Mouse (Mus musculus) midbrain, embryonic 12.5 days (tissue): ENCODE results near the gene Hist1h2bg. TPM values are rescaled to one million over a fixed set of nuclear protein-coding genes. Genes with fewer than 3 reads are reported as not detected.
"Not testable (repeated sequence)": the region's sequence is repeated elsewhere in the genome, so short reads cannot be mapped to it uniquely, and the experiment has no call there.

Source experiments
- ATAC-seq: fragments of 200-750 bp; cut with Nextera tagmentation; 2 replicates; pipeline ENCODE4 v1.8.0; 2017; ENCODE audit warnings: low read depth, moderate TSS enrichment, moderate library complexity; ENCODE audit not compliant: low FRiP score
- H3K27ac ChIP-seq: fragments of 300-500 bp; sonication (generic); replicated peaks from 2 replicates; pipeline ENCODE4 v1.5.1; 2016; ENCODE audit warnings: mild to moderate bottlenecking
- H3K27me3 ChIP-seq: fragments of 300-500 bp; sonication (generic); 2 replicates; pipeline ENCODE4 v1.6.1; 2016; ENCODE audit warnings: mild to moderate bottlenecking
- H3K36me3 ChIP-seq: fragments of 300-500 bp; sonication (generic); 2 replicates; pipeline ENCODE4 v1.6.1; 2016
- H3K4me1 ChIP-seq: fragments of 300-500 bp; sonication (generic); 2 replicates; pipeline ENCODE4 v1.6.1; 2016
- H3K4me2 ChIP-seq: fragments of 300-500 bp; sonication (generic); replicated peaks from 2 replicates; pipeline ENCODE4 v1.6.1; 2016; ENCODE audit warnings: mild to moderate bottlenecking, moderate library complexity
- H3K4me3 ChIP-seq: fragments of 300-500 bp; sonication (generic); 2 replicates; pipeline ENCODE4 v1.5.1; 2016; ENCODE audit warnings: mild to moderate bottlenecking
- H3K9ac ChIP-seq: fragments of 300-500 bp; sonication (generic); replicated peaks from 2 replicates; pipeline ENCODE4 v1.6.1; 2016; ENCODE audit warnings: mild to moderate bottlenecking, moderate library complexity
- H3K9me3 ChIP-seq: fragments of 300-500 bp; sonication (generic); 2 replicates; pipeline ENCODE4 v1.6.1; 2016; ENCODE audit warnings: mild to moderate bottlenecking
- WGBS: fragments of 180-500 bp; shearing (Covaris S2); methylation state at CpG from one replicate; pipeline ENCODE4 v1.1.7; 2016; 5-methylcytosine and 5-hydroxymethylcytosine counted together
- polyA plus RNA-seq: library from polyadenylated mRNA; unstranded; fragments of >200 nt; fragmentation: Nextera tagmentation; extraction: Ambion mirVana; gene quantifications from 2 replicates; pipeline ENCODE4 v1.2.1, GENCODE M21; 2016

The Hist1h2bg gene
- polyA plus RNA-seq, 1 experiment from 2014 or later = 13.0 TPM

- not testable (repeated sequence) for ATAC-seq
- H3K27ac ChIP-seq = peak overlapping the region; percentile 92
These were observed 28.8 kb upstream of the Hist1h2bg start for GRCm38 (mm10) chr13:23542225-23542980.

GRCm38 (mm10) chr13:23542999-23543607, 28.1 kb upstream of the Hist1h2bg start, which contains the start of gene Hist1h2bh:
Hist1h2bh (minus strand) TSS chr13:23543392.
- H3K4me1 ChIP-seq, H3K36me3 ChIP-seq, H3K9me3 ChIP-seq, H3K27me3 ChIP-seq: not testable (repeated sequence)
- Histone ChIP-seq H3K9ac (peak within 1 kb of the TSS; percentile 54), H3K27ac (peak within 1 kb of the TSS; percentile 92), H3K4me2 (peak within 1 kb of the TSS; percentile 63), H3K4me3 (peak within 1 kb of the TSS; percentile 51)
- ATAC-seq = peak; percentile 88
- WGBS = under 1% methylated on average over 29 of the region's 42 CpGs

More at GRCm38 (mm10) chr13:23542225-23542980, 28.8 kb upstream of the Hist1h2bg start:
- not testable (repeated sequence) for H3K36me3 ChIP-seq, H3K4me1 ChIP-seq, H3K9me3 ChIP-seq, H3K27me3 ChIP-seq
- H3K4me2 ChIP-seq = peak overlapping the region; percentile 63
- 2% methylated on average over 3 of the region's 3 CpGs for WGBS
- peak overlapping the region; percentile 47 for H3K4me3 ChIP-seq
- H3K9ac ChIP-seq = peak overlapping the region; percentile 54

- peak within 1 kb of the TSS; percentile 51 for H3K4me3 ChIP-seq
- H3K4me1 ChIP-seq = peaks cover 6% of the 10 kb centered on the region
- WGBS = 1% methylated on average over 24 of the region's 45 CpGs
- H3K36me3 ChIP-seq = no peaks in the 10 kb centered on the region
- H3K4me2 ChIP-seq = peak within 1 kb of the TSS; percentile 63
- no peaks in the 10 kb centered on the region for H3K9me3 ChIP-seq
- H3K27me3 ChIP-seq = no peaks in the 10 kb centered on the region
- peak; percentile 94 for ATAC-seq
- peak within 1 kb of the TSS; percentile 59 for H3K9ac ChIP-seq
- peak within 1 kb of the TSS; percentile 92 for H3K27ac ChIP-seq
These were observed 27.0 kb upstream of the Hist1h2bg start, which contains the start of gene Hist1h3f for GRCm38 (mm10) chr13:23543965-23544786. Hist1h3f (plus strand) TSS chr13:23544052.

- WGBS = 0% methylated on average over 11 of the region's 14 CpGs
- not testable (repeated sequence) for ATAC-seq
These were observed 26.4 kb upstream of the Hist1h2bg start for GRCm38 (mm10) chr13:23544787-23545120.

GRCm38 (mm10) chr13:23546694-23547093, 24.5 kb upstream of the Hist1h2bg start:
- Histone ChIP-seq H3K4me1 (peaks cover 9% of the 10 kb centered on the region), H3K9me3 (no peaks in the 10 kb centered on the region), H3K27ac (peak overlapping the region; percentile 56; the same call in 1 of the 2 replicates), H3K9ac (no peak overlapping the region), H3K27me3 (no peaks in the 10 kb centered on the region), H3K36me3 (no peaks in the 10 kb centered on the region), H3K4me2 (no peak overlapping the region), H3K4me3 (no peak overlapping the region)
- ATAC-seq = no peak
- 82% methylated on average over 5 of the region's 5 CpGs for WGBS

More at GRCm38 (mm10) chr13:23544787-23545120, 26.4 kb upstream of the Hist1h2bg start:
- not testable (repeated sequence) for H3K27me3 ChIP-seq, H3K4me1 ChIP-seq, H3K36me3 ChIP-seq, H3K9me3 ChIP-seq
- H3K9ac ChIP-seq = peak overlapping the region; percentile 59
- peak overlapping the region; percentile 63 for H3K4me2 ChIP-seq
- peak overlapping the region; percentile 92 for H3K27ac ChIP-seq
- H3K4me3 ChIP-seq = peak overlapping the region; percentile 51

- no peaks in the 10 kb centered on the region for H3K9me3 ChIP-seq
- peaks cover 17% of the 10 kb centered on the region; the same call in 1 of the 2 replicates for H3K4me1 ChIP-seq
- peak overlapping the region; percentile 58 for H3K4me2 ChIP-seq
- H3K36me3 ChIP-seq = no peaks in the 10 kb centered on the region
- 9% methylated on average over 3 of the region's 3 CpGs for WGBS
- peak overlapping the region; percentile 45 for H3K4me3 ChIP-seq
- peak overlapping the region; percentile 53 for H3K9ac ChIP-seq
- H3K27ac ChIP-seq = peak overlapping the region; percentile 89
- H3K27me3 ChIP-seq = no peaks in the 10 kb centered on the region
- no peak for ATAC-seq
These were observed 20.4 kb upstream of the Hist1h2bg start for GRCm38 (mm10) chr13:23550761-23551145.

- peak within 1 kb of the TSS; percentile 89 for H3K27ac ChIP-seq
- peak within 1 kb of the TSS; percentile 58 for H3K4me2 ChIP-seq
- peak within 1 kb of the TSS; percentile 45 for H3K4me3 ChIP-seq
- H3K9ac ChIP-seq = peak within 1 kb of the TSS; percentile 53
- peaks cover 17% of the 10 kb centered on the region for H3K4me1 ChIP-seq
- under 1% methylated on average over 47 of the region's 47 CpGs for WGBS
- H3K27me3 ChIP-seq, H3K9me3 ChIP-seq, H3K36me3 ChIP-seq: not testable (repeated sequence)
- peak; percentile 86 for ATAC-seq
These were observed 19.9 kb upstream of the Hist1h2bg start, which contains the start of gene Hist1h4f for GRCm38 (mm10) chr13:23551146-23551834. Hist1h4f (minus strand) TSS chr13:23551648.

GRCm38 (mm10) chr13:23551931-23552914, 19.0 kb upstream of the Hist1h2bg start:
- H3K4me1 ChIP-seq = peaks cover 22% of the 10 kb centered on the region
- peak overlapping the region; percentile 45 for H3K4me3 ChIP-seq
- no peak for ATAC-seq
- H3K9ac ChIP-seq = no peak overlapping the region; the same call in 1 of the 2 replicates
- no peaks in the 10 kb centered on the region for H3K9me3 ChIP-seq
- peak overlapping the region; percentile 89 for H3K27ac ChIP-seq
- no peaks in the 10 kb centered on the region for H3K27me3 ChIP-seq
- 51% methylated on average over 8 of the region's 8 CpGs for WGBS
- no peaks in the 10 kb centered on the region for H3K36me3 ChIP-seq
- peak overlapping the region; percentile 58 for H3K4me2 ChIP-seq

GRCm38 (mm10) chr13:23552962-23553361, 18.2 kb upstream of the Hist1h2bg start, which contains the start of gene Hist1h1d:
Hist1h1d (plus strand) TSS chr13:23553262.
- H3K4me1 ChIP-seq = peaks cover 22% of the 10 kb centered on the region
- peak within 1 kb of the TSS; percentile 98 for H3K4me2 ChIP-seq
- no peak for ATAC-seq
- no peak within 1 kb of the TSS for H3K4me3 ChIP-seq
- H3K27me3 ChIP-seq = no peaks in the 10 kb centered on the region
- H3K27ac ChIP-seq = peak within 1 kb of the TSS; percentile 97
- H3K9me3 ChIP-seq = no peaks in the 10 kb centered on the region
- no peaks in the 10 kb centered on the region for H3K36me3 ChIP-seq
- H3K9ac ChIP-seq = no peak within 1 kb of the TSS

GRCm38 (mm10) chr13:23554393-23554792, 16.8 kb upstream of the Hist1h2bg start:
- ATAC-seq = no peak
- H3K4me1 ChIP-seq = peaks cover 22% of the 10 kb centered on the region
- H3K27me3 ChIP-seq = no peaks in the 10 kb centered on the region
- H3K4me3 ChIP-seq = peak overlapping the region; percentile 59
- peak overlapping the region; percentile 75; the same call in 1 of the 2 replicates for H3K9ac ChIP-seq
- H3K36me3 ChIP-seq = no peaks in the 10 kb centered on the region
- peak overlapping the region; percentile 97 for H3K27ac ChIP-seq
- WGBS = 26% methylated on average over 9 of the region's 9 CpGs
- H3K4me2 ChIP-seq = peak overlapping the region; percentile 98
- no peaks in the 10 kb centered on the region for H3K9me3 ChIP-seq
